Mouse (Mus musculus) urinary bladder, postnatal 14 days (tissue): ENCODE data around the gene Kdm2b.

Experiments
- DNase-seq: peaks from one replicate; pipeline ENCODE4 v3.0.0; 2021; ENCODE audit warnings: low spot score

Gene Kdm2b

GRCm38 (mm10) chr5:122989551-122990330, at the start of gene Kdm2b:
Gene Kdm2b, minus strand, starts transcription at chr5:122989823.
- DNase-seq = no peak

GRCm38 (mm10) chr5:123039120-123039752, 49.6 kb upstream of the Kdm2b start:
- DNase-seq = peak; percentile 77

- no peak for DNase-seq
Measured at GRCm38 (mm10) chr5:123038115-123038514, 48.5 kb upstream of the Kdm2b start.

- peak; percentile 35 for DNase-seq
Measured at GRCm38 (mm10) chr5:123035564-123035963, 45.9 kb upstream of the Kdm2b start.

- no peak for DNase-seq
Measured at GRCm38 (mm10) chr5:123035089-123035488, 45.5 kb upstream of the Kdm2b start.

- DNase-seq = no peak
Measured at GRCm38 (mm10) chr5:123033646-123034160, 44.1 kb upstream of the Kdm2b start.

- no peak for DNase-seq
Measured at GRCm38 (mm10) chr5:123031312-123031711, 41.7 kb upstream of the Kdm2b start.

- DNase-seq = no peak
Measured at GRCm38 (mm10) chr5:123029729-123030128, 40.1 kb upstream of the Kdm2b start.

GRCm38 (mm10) chr5:123027436-123027835, 37.8 kb upstream of the Kdm2b start:
- DNase-seq = no peak

- DNase-seq = no peak
Measured at GRCm38 (mm10) chr5:123026414-123026813, 36.8 kb upstream of the Kdm2b start.

- DNase-seq = no peak
Measured at GRCm38 (mm10) chr5:123024965-123025573, 35.4 kb upstream of the Kdm2b start.

GRCm38 (mm10) chr5:123024312-123024711, 34.7 kb upstream of the Kdm2b start:
- no peak for DNase-seq

GRCm38 (mm10) chr5:123023049-123023448, 33.4 kb upstream of the Kdm2b start:
- DNase-seq = peak; percentile 36

GRCm38 (mm10) chr5:123021438-123021837, 31.8 kb upstream of the Kdm2b start:
- no peak for DNase-seq

- no peak for DNase-seq
Measured at GRCm38 (mm10) chr5:123020426-123020825, 30.8 kb upstream of the Kdm2b start.

- peak; percentile 20 for DNase-seq
Measured at GRCm38 (mm10) chr5:123019336-123020016, 29.9 kb upstream of the Kdm2b start.

- DNase-seq = no peak
Measured at GRCm38 (mm10) chr5:123017504-123017903, 27.9 kb upstream of the Kdm2b start.

- DNase-seq = peak; percentile 20
Measured at GRCm38 (mm10) chr5:123015915-123016314, 26.3 kb upstream of the Kdm2b start.

- peak; percentile 98 for DNase-seq
Measured at GRCm38 (mm10) chr5:123014753-123015701, 25.4 kb upstream of the Kdm2b start, which contains the start of gene Orai1. Gene Orai1, plus strand, starts transcription at chr5:123015074.

GRCm38 (mm10) chr5:123013599-123014315, 24.1 kb upstream of the Kdm2b start:
- peak; percentile 75 for DNase-seq
